Mouse (Mus musculus): ENCODE results near the gene Bach2. TPM values are rescaled to one million over a fixed set of nuclear protein-coding genes. Genes with fewer than 3 reads are reported as not detected.

Gene Bach2
- polyA plus RNA-seq, 1 experiment from 2014 or later, result 18.8 TPM

DNA sequence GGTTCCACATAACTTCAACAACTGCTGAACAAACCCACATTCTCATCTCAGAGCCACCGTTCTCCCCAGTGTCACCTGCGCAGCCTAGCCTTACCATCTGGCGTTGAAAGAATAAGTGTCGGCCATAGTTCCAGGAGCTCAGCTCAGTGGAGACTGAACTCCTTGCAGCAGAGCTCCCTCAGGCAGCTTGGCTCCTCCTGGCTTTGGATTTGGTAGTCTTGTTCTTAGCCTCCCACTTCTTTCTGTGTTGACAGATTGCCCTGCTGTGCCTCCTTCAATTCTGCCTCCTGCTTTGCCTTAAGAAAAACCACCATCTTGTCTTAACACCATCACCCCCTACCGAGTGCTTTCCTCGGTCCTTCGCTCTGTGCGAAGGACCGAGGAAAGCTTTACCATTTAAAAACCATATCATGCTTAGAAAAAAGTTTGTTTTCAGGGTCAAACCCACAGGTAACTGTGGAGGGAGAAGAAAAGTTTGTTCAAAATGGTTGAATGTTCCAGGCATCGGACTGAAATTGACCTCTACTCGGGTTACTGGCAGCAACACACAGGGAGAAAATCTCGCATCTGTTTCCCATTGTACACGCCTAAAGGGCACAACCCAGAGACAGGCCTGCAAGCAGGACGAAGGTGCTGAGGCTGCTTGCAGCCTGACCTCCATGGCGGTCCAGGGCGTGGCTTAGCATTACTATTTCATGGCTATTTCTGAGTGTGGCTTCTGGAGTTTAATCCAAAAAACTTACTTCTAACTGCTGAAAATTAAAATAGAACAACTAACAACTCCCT is 2.5 kb upstream of the Bach2 start:
- H3K4me3 ChIP-seq (ENCODE audit: low read depth, low read length), result no peak overlapping the region
- 66% methylated on average over 16 of the region's 16 CpGs for WGBS
- H3K27me3 ChIP-seq (ENCODE audit: control insufficient read depth, insufficient read depth, low read depth, low read length), result no peaks in the 10 kb centered on the region
- H3K4me2 ChIP-seq (ENCODE audit: low read length), result no peak overlapping the region
- H3K27ac ChIP-seq (ENCODE audit: low read length), result no peak overlapping the region
- no peak overlapping the region for H3K9ac ChIP-seq (ENCODE audit: low read depth, low read length)
- no peak for ATAC-seq
- no peaks in the 10 kb centered on the region for H3K9me3 ChIP-seq (replicated peaks; ENCODE audit: control insufficient read depth, low read length, poor library complexity, severe bottlenecking)
- H3K4me1 ChIP-seq (ENCODE audit: control insufficient read depth, insufficient read depth, low read length), result peaks cover 11% of the 10 kb centered on the region
- H3K36me3 ChIP-seq (ENCODE audit: control insufficient read depth, insufficient read depth, low read length), result no peaks in the 10 kb centered on the region

DNA sequence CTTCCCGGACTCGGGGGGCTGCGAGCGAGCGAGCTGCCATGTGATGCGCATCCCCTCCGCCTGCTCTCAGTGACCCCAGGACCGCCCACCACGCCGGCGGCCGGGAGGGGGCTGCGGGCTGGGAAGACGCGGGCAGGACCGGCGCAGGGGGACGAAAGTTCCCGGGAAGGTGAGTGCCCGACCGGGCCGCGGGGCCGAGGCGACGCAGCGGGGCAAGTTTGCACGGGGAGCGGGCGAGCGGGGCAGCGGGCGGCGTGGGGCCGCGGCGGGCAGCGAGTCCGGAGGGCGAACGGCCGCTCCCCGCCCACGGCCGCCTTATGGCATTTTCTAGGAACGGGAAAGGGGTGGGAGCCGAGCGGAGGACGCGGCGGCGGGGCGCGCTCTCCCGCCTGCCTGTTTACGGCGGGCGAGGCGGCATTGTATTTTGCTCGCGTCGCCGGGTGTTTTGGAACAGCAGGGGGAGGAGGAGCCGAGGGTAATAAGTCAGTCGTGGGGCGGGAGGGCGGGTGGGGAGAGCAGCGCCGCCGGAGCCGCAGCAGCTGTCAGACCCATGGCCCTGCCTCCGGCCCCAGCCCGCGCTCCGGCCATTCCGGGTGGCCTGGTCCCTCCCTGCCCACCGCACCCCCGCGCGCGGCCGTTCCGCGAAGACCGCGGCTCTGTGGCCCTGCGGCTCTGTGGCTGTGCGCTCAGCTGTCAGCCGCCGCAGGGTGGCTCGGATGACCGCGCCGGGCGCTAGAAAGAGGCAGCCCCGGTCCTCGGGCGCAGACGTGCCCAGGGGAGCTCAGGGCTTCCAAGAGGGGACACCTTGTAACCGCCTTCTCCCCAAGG is 531 bp downstream of the Bach2 start:
- no peaks in the 10 kb centered on the region for H3K9me3 ChIP-seq (replicated peaks; ENCODE audit: control insufficient read depth, low read length, poor library complexity, severe bottlenecking)
- no peaks in the 10 kb centered on the region for H3K36me3 ChIP-seq (ENCODE audit: control insufficient read depth, insufficient read depth, low read length)
- peak; percentile 70 for ATAC-seq
- under 1% methylated on average over 72 of the region's 100 CpGs for WGBS
- H3K4me1 ChIP-seq (ENCODE audit: control insufficient read depth, insufficient read depth, low read length), result peaks cover 33% of the 10 kb centered on the region
- no peaks in the 10 kb centered on the region for H3K27me3 ChIP-seq (ENCODE audit: control insufficient read depth, insufficient read depth, low read depth, low read length)
- peak overlapping the region; percentile 63 for H3K4me2 ChIP-seq (ENCODE audit: low read length)
- H3K4me3 ChIP-seq (ENCODE audit: low read depth, low read length), result peak overlapping the region; percentile 99
- H3K9ac ChIP-seq (ENCODE audit: low read depth, low read length), result peak overlapping the region; percentile 96
- H3K27ac ChIP-seq (ENCODE audit: low read length), result peak overlapping the region; percentile 97

DNA sequence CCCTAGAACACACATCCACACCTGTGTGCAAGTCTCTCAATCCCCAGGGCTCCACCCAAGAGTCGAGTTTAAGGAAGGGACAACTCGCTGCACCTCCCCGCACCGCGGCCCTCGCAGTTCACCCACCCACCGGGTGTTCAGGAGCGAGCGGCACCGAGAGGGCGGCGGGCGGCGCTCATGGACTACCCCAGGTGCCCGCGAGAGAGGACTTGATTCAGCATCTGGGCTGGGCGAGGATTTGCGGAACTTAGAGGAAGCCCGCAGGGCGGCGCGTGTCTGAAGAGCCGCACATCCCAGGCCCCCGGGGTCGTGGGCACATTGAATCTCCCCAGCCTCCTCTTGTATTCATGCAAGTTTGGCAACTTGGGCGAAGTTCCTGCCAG is 1.1 kb downstream of the Bach2 start:
- ATAC-seq, result peak; percentile 67
- Histone ChIP-seq H3K4me1 (ENCODE audit: control insufficient read depth, insufficient read depth, low read length) (peaks cover 33% of the 10 kb centered on the region), H3K27ac (ENCODE audit: low read length) (peak overlapping the region; percentile 97), H3K9me3 (replicated peaks; ENCODE audit: control insufficient read depth, low read length, poor library complexity, severe bottlenecking) (no peaks in the 10 kb centered on the region), H3K9ac (ENCODE audit: low read depth, low read length) (peak overlapping the region; percentile 96), H3K27me3 (ENCODE audit: control insufficient read depth, insufficient read depth, low read depth, low read length) (no peaks in the 10 kb centered on the region), H3K4me2 (ENCODE audit: low read length) (peak overlapping the region; percentile 63), H3K4me3 (ENCODE audit: low read depth, low read length) (peak overlapping the region; percentile 99), H3K36me3 (ENCODE audit: control insufficient read depth, insufficient read depth, low read length) (no peaks in the 10 kb centered on the region)
- 0% methylated on average over 26 of the region's 26 CpGs for WGBS

DNA sequence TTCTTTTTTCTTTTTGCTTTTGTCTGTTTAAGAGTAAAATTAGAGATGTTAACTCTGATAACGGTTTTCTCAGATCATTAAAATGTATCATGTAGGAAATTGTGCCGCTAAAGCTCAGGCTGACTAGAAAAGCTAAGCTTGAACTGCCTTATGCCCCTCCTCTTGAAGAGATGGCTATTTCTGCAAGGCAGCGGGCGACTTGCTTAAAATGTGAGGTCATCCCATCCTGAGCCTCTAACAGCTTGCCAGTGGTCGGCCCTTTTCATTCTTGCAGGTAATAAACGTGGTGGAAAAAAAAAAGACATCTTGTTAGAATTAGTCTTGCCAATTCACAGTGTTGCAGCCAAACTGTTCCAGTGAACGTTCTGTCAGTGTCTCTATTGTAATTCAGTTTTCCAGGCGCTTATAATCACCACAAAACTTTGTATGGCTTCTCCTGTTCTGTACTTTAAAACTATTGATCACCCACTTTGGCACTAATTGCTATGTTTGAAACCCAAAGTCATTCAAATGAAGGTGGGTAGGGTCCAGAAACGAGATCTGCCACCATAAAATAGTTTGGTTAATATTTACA is 1.9 kb downstream of the Bach2 start:
- Histone ChIP-seq H3K4me1 (ENCODE audit: control insufficient read depth, insufficient read depth, low read length) (peaks cover 33% of the 10 kb centered on the region), H3K27me3 (ENCODE audit: control insufficient read depth, insufficient read depth, low read depth, low read length) (no peaks in the 10 kb centered on the region)

DNA sequence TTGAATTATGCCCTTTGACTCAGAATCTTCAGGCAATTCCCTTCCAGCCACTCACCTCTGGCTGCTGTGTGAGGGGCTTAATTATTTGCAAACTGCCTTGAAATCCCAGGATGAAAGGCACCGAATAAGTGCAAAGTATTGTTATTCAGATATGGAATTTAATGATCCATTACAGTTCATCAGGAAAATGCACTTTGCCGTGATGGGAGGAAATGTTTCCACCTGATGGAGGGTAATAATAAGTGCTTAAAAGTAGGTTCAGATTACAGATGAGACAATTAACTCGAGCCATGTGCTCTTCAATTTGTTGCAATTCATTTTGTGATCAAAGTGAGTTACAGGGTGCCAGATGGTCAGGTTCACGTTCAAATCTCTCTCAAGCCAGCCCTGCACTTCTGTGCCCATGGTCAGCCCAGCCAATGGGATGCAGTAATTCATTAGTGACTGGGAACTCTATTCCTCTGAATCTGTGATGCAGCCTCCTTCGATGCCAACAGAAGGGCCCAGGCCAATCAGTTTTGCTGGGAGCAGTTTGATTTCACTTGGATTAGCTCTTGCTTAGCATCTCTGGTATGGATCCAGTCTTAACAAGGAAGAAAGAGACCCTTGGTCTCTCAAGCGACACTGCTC is 2.9 kb downstream of the Bach2 start:
- no peaks in the 10 kb centered on the region for H3K9me3 ChIP-seq (replicated peaks; ENCODE audit: control insufficient read depth, low read length, poor library complexity, severe bottlenecking)
- peak overlapping the region; percentile 63 for H3K4me2 ChIP-seq (ENCODE audit: low read length)
- H3K27ac ChIP-seq (ENCODE audit: low read length), result peak overlapping the region; percentile 63
- peak overlapping the region; percentile 35 for H3K9ac ChIP-seq (ENCODE audit: low read depth, low read length)
- H3K4me3 ChIP-seq (ENCODE audit: low read depth, low read length), result peak overlapping the region; percentile 99
- no peaks in the 10 kb centered on the region for H3K27me3 ChIP-seq (ENCODE audit: control insufficient read depth, insufficient read depth, low read depth, low read length)
- H3K4me1 ChIP-seq (ENCODE audit: control insufficient read depth, insufficient read depth, low read length), result peaks cover 36% of the 10 kb centered on the region
- no peaks in the 10 kb centered on the region for H3K36me3 ChIP-seq (ENCODE audit: control insufficient read depth, insufficient read depth, low read length)
- ATAC-seq, result no peak
- 18% methylated on average over 6 of the region's 6 CpGs for WGBS

More for the DNA sequence above, 1.9 kb downstream of the Bach2 start:
- no peak for ATAC-seq
- Histone ChIP-seq H3K4me3 (ENCODE audit: low read depth, low read length) (peak overlapping the region; percentile 99), H3K4me2 (ENCODE audit: low read length) (peak overlapping the region; percentile 63), H3K27ac (ENCODE audit: low read length) (peak overlapping the region; percentile 28; the same call in 1 of the 2 replicates), H3K9me3 (replicated peaks; ENCODE audit: control insufficient read depth, low read length, poor library complexity, severe bottlenecking) (no peaks in the 10 kb centered on the region), H3K9ac (ENCODE audit: low read depth, low read length) (peak overlapping the region; percentile 96), H3K36me3 (ENCODE audit: control insufficient read depth, insufficient read depth, low read length) (no peaks in the 10 kb centered on the region)
- WGBS, result 14% methylated on average over 9 of the region's 9 CpGs

DNA sequence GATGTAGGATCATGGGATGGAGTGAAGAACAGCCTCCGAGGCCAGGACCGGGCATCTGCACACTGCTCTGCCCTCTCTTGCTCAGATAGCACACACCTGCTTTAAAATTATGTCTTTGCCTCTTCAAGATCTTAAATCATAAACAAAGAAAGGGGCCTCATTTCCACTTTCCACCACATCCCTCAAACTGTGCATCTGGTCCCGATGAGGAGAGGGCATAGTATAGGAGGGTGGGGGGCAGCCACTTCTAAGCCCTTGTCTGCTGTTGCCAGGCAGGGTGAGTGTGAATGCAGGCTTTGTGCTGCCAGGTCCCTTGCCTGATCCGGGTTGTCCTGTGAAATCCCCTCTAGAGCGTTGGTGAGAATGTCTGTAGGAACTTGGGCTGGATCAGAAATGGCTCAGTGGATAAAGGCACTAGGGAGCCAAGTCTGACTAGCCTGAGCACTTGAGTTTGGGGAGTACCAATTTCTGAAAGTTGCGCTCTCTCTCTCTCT is 3.6 kb downstream of the Bach2 start:
- Histone ChIP-seq H3K9me3 (replicated peaks; ENCODE audit: control insufficient read depth, low read length, poor library complexity, severe bottlenecking) (no peaks in the 10 kb centered on the region), H3K4me2 (ENCODE audit: low read length) (peak overlapping the region; percentile 63), H3K27ac (ENCODE audit: low read length) (peak overlapping the region; percentile 63), H3K4me3 (ENCODE audit: low read depth, low read length) (no peak overlapping the region), H3K36me3 (ENCODE audit: control insufficient read depth, insufficient read depth, low read length) (no peaks in the 10 kb centered on the region), H3K9ac (ENCODE audit: low read depth, low read length) (peak overlapping the region; percentile 46; the same call in 1 of the 2 replicates), H3K4me1 (ENCODE audit: control insufficient read depth, insufficient read depth, low read length) (peaks cover 40% of the 10 kb centered on the region), H3K27me3 (ENCODE audit: control insufficient read depth, insufficient read depth, low read depth, low read length) (no peaks in the 10 kb centered on the region)
- no peak for ATAC-seq
- WGBS, result 23% methylated on average over 6 of the region's 6 CpGs

DNA sequence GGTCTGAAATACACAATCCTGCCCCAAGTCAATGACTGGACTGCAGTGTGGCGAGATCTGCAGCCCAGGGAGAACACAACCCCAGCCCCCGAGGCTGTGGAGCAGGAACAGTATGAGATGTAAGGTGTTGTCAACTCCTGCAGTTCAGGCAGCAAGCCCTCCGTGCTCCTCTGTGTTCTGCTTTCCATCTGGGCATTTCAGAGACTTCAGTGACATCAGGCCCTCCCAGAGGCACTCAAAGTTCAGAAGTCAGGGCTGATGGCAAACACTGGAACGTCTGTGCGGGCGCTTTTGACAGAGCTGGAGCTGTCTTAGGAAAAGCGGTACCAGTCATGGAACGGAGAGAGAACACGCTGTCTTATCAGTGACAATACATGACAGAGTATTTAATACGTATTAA is 4.9 kb downstream of the Bach2 start:
- ATAC-seq, result no peak
- no peaks in the 10 kb centered on the region for H3K27me3 ChIP-seq (ENCODE audit: control insufficient read depth, insufficient read depth, low read depth, low read length)
- 54% methylated on average over 10 of the region's 10 CpGs for WGBS
- no peaks in the 10 kb centered on the region for H3K36me3 ChIP-seq (ENCODE audit: control insufficient read depth, insufficient read depth, low read length)
- no peak overlapping the region for H3K4me2 ChIP-seq (ENCODE audit: low read length)
- H3K9ac ChIP-seq (ENCODE audit: low read depth, low read length), result no peak overlapping the region
- H3K27ac ChIP-seq (ENCODE audit: low read length), result no peak overlapping the region
- H3K4me1 ChIP-seq (ENCODE audit: control insufficient read depth, insufficient read depth, low read length), result peaks cover 41% of the 10 kb centered on the region
- no peaks in the 10 kb centered on the region for H3K9me3 ChIP-seq (replicated peaks; ENCODE audit: control insufficient read depth, low read length, poor library complexity, severe bottlenecking)
- H3K4me3 ChIP-seq (ENCODE audit: low read depth, low read length), result no peak overlapping the region

DNA sequence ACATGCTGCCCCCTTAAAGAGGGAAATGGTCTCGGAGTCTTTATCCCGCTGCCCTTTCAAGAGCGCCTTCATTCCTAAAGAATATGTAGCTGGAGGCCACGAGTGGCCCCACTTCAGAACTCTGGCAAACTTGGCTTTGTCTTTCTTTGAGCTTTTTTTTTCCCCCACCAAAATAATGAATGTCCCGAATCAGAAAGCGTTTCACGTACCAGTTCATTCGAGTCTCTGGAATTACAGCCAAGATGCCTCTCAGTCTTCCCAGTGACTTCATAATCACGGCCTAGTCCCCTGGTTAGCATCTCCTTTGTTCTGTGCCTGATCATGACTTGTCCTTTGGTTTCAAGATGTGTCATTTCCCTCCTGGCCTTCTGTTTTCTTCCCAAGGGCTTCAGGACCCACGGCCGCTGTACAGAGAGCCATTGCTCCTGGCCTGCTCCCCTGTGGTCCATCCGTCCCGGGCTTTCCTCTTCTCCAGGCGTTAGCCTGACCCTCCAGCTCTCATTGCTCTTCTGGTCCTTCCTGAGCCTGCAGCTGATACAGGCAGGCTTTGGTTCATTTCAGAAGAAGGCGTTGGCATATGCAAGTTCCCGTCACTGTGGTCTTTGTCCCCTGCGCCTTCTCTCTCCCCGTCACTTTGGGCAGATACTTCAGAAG is 5.6 kb downstream of the Bach2 start:
- Histone ChIP-seq H3K4me1 (ENCODE audit: control insufficient read depth, insufficient read depth, low read length) (peaks cover 48% of the 10 kb centered on the region), H3K4me3 (ENCODE audit: low read depth, low read length) (no peak overlapping the region), H3K36me3 (ENCODE audit: control insufficient read depth, insufficient read depth, low read length) (no peaks in the 10 kb centered on the region), H3K4me2 (ENCODE audit: low read length) (no peak overlapping the region), H3K27me3 (ENCODE audit: control insufficient read depth, insufficient read depth, low read depth, low read length) (no peaks in the 10 kb centered on the region), H3K27ac (ENCODE audit: low read length) (0 out of 2 replicates have a peak overlapping the region, but pooled peaks have one; percentile 2), H3K9me3 (replicated peaks; ENCODE audit: control insufficient read depth, low read length, poor library complexity, severe bottlenecking) (no peaks in the 10 kb centered on the region), H3K9ac (ENCODE audit: low read depth, low read length) (no peak overlapping the region)
- 46% methylated on average over 18 of the region's 18 CpGs for WGBS
- ATAC-seq, result no peak

All from midbrain, embryonic 16.5 days (tissue).